Mouse (Mus musculus): ENCODE measurements around the gene Nsun4. TPM values are rescaled to one million over a fixed set of nuclear protein-coding genes. Genes with fewer than 3 reads are reported as not detected.

Gene Nsun4
- total RNA-seq, 2 experiments from 2014 or later = 28.3 to 29.9 TPM

DNA sequence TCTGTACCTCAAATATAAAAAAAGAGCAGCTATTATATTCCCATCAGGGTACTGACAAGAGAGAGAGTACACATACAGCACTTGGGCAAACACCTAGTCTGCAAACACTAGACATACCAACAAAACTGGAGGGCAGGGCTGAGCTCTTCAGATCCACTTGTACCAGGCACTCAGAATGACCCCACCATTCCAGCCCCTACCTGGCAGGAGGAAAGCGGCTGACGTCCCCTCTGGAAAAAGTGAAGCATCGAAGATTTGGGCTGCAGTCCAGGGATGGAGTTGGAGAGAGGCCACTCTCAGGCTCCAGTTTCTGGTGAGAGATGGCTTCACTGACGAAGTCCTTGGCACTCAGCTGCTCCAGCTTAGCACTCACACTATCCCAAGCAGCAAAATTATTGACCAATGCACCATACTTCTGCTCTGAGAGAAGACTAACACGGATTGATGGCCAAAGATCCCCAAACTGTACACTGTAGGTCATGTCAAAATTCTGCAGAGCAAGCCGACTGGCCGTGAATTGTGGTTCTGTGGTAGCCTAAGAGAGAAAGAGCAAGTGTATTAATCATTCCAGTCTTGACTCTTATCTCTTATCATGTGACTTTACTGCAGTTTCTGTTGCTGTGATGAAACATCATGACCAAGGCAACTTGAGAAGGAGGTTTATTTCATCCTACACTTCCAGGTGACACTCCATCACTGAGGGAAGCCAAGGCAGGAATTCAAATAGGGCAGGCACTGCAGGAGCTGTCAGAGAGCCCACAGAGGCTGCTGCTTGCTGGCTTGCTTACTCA, 5.4 kb downstream of the Nsun4 start:
- peak in 1 of 2 experiments; percentile 18 for DNase-seq (ENCODE audit: low spot score in 2 of 2)

DNA sequence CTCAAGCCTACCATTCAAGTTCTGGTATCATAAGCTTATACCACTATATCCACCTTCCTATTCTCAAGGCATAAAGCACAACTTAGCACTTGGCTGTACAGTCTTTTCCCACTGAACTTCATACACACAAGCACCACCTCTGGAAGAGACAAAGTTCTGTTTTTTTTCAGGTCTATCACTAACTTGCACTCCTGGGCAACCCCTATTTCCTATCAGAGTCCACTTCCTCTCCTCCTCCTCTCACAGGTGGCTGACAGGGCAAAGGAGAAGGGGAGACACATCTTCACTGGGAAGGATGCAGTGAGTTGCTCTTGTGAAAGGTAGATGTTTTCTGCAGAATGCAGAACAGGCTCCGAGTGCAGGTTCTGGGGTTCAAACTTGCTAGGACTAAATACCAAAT, 6.0 kb downstream of the Nsun4 start:
- DNase-seq (ENCODE audit: low spot score in 2 of 2) = no peak

DNA sequence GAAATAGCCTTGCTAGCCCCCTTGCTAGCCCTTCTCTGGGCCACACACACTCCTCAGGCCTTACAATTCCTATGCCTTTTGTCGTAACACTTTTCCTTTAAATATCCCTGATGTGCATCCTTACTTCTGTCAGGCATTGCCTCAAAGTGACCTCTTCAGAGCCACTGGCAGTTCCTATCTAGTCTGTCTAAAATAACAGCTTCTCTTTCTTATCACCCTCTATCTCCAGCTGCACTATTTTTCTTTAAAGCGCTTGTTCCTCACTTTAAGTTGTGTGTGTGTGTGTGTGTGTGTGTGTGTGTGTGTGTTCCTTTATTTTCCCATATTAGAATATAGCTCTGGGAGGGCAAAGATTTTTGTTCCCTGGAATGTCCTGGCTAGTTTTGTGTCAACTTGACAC, 7.1 kb downstream of the Nsun4 start:
- no peak for DNase-seq (ENCODE audit: low spot score in 2 of 2)

DNA sequence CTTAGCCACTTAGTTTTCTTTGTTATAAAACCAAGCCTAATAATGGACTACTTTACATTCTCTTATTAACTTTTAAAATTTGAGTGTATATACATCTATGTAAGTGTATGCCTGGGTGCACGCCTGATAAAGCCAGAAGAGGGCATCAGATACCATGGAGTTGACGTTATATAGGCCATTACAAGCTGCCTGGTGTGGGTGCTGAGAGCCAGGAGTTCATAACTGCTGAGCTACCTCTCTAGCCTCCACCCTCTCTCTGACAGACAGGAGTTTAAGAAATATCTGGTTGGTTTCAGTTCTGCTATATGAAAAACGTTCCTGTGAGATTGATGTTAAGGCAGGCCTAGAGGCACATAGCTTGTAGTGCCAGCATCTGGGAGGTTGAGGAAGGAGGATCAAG, 11.5 kb downstream of the Nsun4 start:
- DNase-seq (ENCODE audit: low spot score in 2 of 2) = no peak

DNA sequence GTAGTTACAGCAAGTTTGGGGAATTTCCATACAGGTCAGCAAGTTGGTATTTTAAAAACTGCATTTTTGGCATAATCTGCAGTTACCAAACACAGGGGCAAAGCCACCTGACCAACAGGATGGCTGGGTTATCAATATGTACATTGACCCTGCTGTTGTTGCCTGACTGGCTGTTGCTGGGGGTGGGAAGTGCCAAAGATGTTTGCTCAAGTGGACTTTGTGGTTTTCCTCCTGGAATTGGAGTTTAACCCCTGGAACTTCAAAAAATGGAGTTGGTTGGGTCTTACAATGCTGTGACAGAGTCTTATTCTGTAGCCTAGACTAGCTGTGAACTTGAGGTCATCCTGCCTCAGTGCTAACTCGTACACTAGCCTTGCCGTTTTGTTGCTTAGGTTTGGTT, 13.2 kb downstream of the Nsun4 start:
- DNase-seq (ENCODE audit: low spot score in 2 of 2) = no peak

DNA sequence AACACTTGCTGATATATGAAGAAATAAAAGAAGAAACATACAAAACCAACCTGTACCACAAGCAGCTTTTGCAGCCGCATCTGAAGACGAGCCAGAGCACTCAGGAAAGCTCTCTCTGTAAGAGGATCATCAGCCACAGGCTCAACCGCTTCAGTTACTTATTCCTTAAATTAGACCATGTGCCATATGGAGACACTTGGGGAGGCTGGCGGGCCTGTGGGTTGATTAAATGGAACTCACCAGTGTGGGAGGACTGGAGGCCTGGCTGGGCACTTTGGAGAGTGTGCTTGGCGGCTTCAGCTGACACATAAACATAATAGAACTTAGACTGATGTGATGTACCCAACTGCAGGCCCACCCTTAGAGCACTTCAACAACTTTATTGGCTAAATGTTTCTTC, 20.3 kb downstream of the Nsun4 start:
- no peak for DNase-seq (ENCODE audit: low spot score in 2 of 2)

DNA sequence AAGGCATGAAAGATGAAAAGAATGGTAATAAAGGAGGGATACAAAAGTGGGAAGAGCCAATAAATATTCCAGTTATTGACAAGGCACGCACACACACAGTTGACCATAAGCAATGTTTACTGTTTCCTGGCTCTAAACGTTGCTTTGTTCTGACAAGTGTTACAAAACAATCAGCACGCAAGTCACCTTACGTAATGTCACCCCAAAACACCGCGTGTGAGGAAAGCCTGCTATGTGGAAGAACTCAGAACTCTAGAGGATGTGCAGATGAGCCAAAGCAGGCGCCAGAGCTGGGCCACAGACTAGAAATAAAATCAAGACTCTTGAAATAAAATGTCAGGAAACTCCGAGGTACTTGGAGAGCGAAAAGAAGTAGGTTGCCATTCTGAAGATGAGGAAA, 20.8 kb downstream of the Nsun4 start:
- no peak for DNase-seq (ENCODE audit: low spot score in 2 of 2)

DNA sequence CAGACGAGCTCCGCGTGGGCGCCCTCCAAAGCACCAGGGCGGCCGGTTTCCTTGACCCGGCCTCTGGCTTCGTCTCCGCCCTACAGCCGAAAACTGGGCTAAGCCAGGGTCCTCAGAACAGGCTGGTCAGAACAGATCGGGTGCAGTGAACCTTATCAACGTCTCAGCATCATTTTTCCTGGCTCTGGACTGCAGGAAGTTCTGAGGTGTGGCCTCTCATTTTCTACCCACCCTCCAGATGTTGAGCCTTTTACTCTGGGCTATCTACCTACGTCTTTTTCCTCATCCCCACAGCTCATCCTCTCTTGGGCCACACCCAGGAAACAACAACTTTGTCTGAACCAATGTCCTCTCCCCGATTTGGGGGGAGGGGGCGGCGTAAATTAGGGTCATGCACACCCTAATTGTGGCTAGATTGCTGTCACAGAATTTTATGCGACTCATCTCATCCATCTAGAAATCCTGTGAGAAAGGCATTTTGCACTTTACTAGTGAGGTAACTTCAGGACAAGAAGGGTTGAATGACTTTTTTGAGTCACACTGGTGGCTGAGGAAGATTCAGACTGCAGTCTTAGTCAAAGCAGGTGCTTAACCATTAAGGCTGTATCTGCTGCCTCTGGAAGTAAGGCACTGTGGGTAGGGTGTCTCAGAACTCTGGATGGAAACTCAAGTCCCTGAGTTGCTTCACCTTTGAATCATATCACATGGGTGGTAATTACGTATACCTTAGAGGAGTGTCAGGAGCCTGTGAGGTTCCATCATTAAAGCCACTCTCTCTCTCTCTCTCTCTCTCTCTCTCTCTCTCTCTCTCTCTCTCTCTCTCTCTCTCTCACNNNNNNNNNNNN, 35.6 kb downstream of the Nsun4 start, which contains the start of gene Faah:
TSS of gene Faah (minus strand) at position 25 of the 845 bp plus-strand sequence.
- DNase-seq (ENCODE audit: low spot score in 2 of 2) = no peak

DNA sequence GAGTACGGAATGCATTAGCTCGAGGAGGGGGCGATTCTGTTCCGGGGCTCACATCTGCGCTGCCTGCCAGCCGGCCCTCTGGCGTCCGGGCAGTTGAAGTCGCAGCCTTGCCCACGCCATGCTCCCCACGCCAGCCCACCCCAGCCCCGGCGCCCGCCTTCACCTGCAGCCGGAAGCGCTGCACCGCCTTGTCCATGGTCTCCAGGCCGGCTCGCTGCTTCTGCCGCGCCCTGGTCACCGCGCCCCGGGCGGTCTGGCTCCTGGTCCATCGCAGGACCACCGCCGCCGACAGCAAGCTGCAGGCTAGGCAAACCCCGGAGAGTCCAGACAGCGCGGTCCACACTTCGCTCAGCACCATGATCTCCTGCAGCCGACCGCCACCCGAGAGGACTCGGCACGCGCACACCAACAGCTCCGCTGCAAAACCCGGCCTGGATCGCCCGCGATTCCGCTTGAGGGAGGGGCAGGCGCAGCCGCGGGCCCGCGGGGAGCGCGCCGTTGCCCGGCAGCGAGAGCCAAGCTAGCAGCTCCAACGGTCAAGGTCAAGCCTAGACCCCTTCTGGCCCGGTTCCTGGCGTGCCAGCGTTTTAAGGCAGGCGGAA, 36.3 kb downstream of the Nsun4 start:
- DNase-seq (ENCODE audit: low spot score in 2 of 2) = peak; percentile 73 to 75

DNA sequence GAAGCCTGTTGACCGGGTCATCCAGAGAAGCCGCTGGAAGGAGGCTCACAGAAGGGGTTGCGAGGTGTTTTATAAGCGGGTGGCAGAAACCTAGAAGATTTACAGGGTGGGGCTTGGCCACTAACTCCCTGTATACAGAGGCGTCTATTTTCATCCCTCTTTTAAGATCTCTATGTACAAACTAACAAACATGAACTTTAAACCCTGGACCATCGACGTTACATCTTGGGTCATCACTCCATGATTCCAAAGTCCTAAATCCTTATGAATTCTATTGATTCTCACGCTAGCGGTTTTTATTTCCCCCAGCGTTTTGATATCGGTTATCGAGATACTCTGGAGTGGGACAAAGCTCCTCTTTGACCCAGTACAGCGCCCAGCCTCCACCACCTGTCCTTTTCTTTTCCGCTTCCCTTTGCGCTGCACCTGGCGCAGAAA, 36.8 kb downstream of the Nsun4 start:
- no peak for DNase-seq (ENCODE audit: low spot score in 2 of 2)

DNA sequence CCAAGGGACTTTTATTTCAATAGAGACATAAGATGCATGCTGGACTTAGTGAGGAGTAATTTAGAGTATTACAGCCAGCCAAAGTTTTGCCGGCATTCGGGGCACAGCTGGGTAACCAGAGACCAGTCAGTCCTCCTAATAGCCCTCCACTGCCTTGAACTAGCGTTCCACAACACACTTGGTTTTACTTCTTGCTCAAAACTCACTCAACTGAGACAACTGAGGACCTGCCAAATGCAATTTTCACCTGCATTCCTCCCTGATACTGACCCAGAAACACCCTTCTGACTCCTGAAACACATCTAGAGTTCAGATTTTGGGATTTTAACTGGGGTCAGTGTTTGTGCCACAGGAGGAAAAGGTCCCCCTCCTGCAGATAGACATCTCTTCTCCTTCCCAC, 37.3 kb downstream of the Nsun4 start:
- DNase-seq (ENCODE audit: low spot score in 2 of 2) = no peak

DNA sequence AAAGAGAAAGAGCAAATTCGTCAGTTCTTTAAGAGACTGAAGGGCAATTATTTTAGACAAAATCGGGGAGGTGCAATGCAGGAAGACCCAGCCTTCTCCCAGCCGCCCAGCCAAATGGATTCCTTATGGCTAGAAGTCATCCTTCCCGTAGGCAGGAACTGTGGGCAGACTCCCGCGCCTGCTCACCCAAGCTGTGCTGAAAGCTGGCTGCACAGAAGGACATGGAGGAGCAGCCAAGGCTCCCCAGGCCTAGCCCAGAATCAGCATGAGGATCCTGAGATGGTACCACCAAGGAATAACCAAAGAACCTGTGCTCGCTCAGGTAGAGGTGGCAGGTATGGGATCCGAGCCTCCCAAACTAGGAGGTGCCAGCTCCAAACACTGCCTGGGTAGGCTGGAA, 37.7 kb downstream of the Nsun4 start:
- no peak for DNase-seq (ENCODE audit: low spot score in 2 of 2)

DNA sequence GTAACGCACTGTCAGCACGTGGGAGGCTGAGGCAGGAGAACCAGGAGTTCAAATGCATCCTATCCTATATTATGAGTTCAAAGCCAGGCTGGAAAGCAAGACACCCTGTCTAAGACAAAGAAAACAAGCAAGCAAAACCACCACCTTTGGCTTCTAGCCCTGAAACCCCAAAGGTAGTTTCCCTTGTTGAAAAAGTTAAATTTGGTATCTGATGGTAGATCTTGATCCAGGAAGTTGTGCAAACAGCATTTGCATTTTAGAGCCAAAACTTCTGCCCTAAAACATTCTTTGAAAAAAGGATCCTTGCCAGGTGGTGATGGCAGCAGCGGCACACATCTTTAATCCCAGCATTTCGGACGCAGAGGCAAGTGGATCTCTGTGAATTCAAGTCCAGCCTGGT, 38.2 kb downstream of the Nsun4 start:
- DNase-seq (ENCODE audit: low spot score in 2 of 2) = no peak

DNA sequence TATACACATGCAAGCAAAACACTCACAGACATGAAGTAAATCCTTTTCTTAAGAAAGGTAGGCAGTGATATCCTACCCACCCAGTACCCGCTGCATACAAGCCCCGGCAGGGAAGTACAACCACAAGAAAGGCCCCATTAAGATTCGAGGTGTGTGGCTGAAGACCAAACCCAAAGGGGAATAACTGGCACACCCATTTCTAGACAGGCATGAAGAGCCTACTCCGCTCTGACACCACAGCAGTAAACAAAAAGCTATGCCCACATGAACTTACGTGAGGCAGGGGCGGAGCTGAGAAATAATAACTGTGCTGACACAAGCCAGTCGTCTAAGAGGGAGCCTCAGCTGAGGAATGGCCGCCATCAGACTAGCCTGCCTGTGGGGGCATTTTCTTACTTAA, 43.5 kb downstream of the Nsun4 start:
- DNase-seq (ENCODE audit: low spot score in 2 of 2) = no peak

DNA sequence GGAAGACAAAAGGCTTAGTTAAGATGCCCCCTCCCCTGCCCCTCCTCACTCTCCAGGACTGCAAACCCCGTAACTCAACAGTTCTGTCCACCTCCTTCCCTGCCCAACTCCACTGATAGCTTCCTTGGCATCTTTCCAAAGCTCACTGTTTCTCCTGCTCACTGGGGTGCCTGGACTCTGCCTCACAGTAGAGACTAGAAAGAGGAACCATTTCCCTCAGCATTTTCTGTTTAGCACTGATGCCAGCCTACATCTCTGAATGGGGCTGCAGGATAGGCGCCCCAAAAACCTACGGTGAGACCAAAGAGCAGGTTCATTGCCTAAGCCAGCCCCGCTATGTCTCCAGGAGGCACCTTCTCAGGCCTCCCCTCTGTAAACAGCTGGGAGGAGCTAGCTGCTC, 52.5 kb downstream of the Nsun4 start:
- DNase-seq (ENCODE audit: low spot score in 2 of 2) = no peak

DNA sequence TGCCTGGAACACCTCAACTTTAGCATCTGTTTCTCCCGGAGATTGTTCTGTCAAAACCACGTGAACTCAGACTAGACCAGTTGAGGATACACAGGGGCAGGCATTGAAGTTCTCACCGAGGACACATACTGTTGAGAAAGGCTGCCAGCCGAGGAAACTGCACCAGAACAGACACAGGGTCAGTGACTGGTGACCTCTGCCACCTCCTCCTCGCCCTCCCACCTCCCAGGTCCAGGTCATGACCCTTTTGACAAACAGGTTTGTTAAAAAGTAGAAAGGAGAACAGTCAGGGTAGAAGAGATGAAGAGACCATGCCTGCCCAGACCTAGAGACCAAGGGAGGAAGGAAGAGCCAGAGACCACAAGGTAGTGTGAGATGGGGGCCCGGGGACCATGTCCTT, 53.0 kb downstream of the Nsun4 start:
- no peak for DNase-seq (ENCODE audit: low spot score in 2 of 2)

DNA sequence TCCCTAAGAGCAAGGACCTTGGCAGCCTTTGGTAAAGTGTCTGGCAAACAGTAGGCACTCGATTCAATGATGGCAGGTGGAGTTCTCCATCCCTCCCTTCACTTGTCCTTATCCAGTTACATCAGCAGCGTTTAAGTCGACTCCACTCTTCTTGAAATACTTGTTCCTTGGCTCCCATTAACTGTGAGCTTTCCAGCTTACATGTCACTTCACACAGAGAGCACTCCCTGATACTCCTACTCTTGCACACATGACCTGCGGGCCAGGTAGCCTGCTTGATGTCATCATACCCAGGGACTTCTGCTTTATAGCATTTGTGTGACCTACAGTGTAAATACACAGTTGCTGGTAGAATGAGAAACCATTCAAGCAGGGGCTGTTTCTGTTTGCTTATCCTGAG, 56.9 kb downstream of the Nsun4 start:
- DNase-seq (ENCODE audit: low spot score in 2 of 2) = no peak

DNA sequence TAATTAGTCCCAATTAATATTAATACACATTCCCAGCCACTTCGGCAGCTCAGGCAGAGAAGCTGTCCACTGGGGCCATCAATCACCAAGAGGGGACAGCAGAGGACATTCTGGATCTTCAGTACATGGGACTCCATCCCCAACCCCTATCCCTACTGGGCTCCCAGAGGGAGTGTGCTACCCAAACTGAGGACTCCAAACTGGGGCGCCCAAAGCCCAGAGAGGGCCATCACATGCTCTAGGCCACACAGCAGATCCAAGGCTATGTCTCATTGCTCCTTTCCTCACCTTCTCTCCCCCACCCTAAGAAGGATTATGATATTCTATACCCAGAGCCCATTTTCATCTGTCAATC, 58.3 kb downstream of the Nsun4 start:
- no peak for DNase-seq (ENCODE audit: low spot score in 2 of 2)

DNA sequence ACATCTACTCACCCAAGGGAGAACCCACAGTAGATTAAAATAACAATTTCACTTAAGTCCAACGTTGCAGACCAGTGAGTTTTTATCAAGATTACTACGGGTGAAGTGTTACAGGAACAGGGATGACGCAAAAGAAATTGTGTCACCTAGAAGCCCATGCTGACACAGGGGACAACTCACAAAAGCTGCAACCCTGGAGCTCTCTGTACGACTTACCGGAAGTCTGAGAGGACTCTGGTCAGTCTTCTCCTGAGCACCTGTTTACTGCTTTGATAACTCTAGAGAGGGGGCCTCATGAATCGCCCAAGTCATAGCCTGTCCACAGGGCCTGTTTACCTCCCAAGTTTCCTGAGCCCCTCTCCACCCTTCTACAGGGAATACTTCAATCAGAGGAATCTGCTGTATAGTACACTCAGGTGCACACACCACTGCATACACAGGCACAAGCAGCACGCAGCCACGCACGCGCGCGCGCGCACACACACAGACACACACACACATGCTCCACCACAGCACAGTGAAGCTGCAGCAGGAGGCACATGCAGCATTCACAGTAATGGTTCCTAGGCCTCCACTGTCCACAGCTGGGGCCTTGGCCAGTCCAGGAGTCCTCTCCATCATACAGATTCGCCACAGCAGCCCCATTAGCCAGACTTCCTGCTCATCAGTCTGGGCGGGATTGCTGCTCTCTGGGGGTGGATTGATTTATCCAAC, 58.9 kb downstream of the Nsun4 start:
- no peak for DNase-seq (ENCODE audit: low spot score in 2 of 2)

DNA sequence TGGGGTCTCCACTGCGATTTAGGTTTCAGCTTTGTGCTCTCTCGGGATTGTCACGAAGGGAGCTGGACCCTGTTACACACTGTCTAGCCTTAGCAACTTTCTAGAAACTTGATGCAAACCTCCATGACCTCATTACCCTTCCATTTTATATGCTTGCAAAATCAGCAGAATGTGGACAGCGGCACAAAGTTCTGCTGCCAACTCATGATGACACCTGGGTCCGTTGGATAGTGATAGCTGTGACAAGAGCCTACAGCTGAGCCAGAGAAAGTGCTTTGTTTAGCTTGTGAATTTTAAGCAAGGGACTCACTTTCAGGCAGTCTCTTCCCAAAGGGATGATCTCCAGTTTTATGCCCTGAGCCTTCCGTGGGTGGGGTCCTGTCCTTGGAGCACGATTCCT, 64.3 kb downstream of the Nsun4 start:
- no peak for DNase-seq (ENCODE audit: low spot score in 2 of 2)

DNA sequence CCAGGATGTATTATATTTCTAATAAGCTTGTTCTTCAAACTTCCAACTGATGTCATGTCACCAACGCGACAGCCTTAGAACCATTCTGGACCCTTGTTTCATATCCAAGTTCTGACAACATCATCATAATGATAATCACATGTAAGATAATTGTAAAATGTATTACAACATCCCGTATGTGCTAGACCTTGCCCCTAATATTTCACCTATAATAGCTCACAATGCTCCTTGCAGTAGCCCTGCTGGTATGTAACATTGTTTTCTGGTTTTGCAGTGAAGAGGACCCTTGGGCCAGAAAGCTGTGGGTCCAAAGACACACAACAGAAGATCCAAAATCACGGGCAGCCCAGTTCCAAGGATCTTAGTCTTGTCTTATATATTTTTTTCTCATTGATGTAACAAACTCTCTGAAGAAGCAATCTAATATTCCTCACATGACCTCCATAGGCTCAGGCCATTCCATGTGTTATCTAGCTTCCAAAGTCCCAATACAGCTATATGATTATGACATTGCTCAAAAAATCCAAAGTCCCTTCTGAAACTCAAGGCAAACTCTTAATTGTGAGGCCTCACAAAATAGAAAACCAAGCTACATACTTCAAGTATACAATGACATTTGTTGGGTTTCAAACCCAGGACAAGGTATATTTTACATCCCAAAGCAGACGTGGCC, 65.7 kb downstream of the Nsun4 start:
- no peak for DNase-seq (ENCODE audit: low spot score in 2 of 2)
